Mouse (Mus musculus): ENCODE results near the gene Gm21887. TPM values are rescaled to one million over a fixed set of nuclear protein-coding genes. Genes with fewer than 3 reads are reported as not detected.
"Not testable (repeated sequence)": the region's sequence is repeated elsewhere in the genome, so short reads cannot be mapped to it uniquely, and the experiment has no call there.

The Gm21887 gene
- polyA plus RNA-seq, 1 experiment from 2014 or later, result 130 TPM

GRCm38 (mm10) chrX:170018571-170019218 lies 9.2 kb downstream of the Gm21887 start:
- WGBS, result 89% methylated on average over 66 of the region's 66 CpGs
- H3K9me3 ChIP-seq (ENCODE audit: control insufficient read depth, low read length), result peaks cover 24% of the 10 kb centered on the region
- peak; percentile 81 for ATAC-seq (ENCODE audit: low FRiP score)
- peak; percentile 30 for DNase-seq (ENCODE audit: low spot score)
- not testable (repeated sequence) for H3K9ac ChIP-seq; H3K27me3 ChIP-seq (ENCODE audit: control insufficient read depth, insufficient read depth, low read length); H3K4me3 ChIP-seq (replicated peaks; ENCODE audit: low read length); H3K4me2 ChIP-seq (replicated peaks); H3K4me1 ChIP-seq (replicated peaks; ENCODE audit: control insufficient read depth, insufficient read depth, low read length); H3K27ac ChIP-seq
- H3K36me3 ChIP-seq (replicated peaks; ENCODE audit: control insufficient read depth, insufficient read depth), result peaks cover 64% of the 10 kb centered on the region

GRCm38 (mm10) chrX:170019219-170019953 lies 9.9 kb downstream of the Gm21887 start:
- not testable (repeated sequence) for H3K4me1 ChIP-seq (replicated peaks; ENCODE audit: control insufficient read depth, insufficient read depth, low read length); H3K4me3 ChIP-seq (replicated peaks; ENCODE audit: low read length); H3K27ac ChIP-seq; H3K4me2 ChIP-seq (replicated peaks); H3K9ac ChIP-seq; H3K27me3 ChIP-seq (ENCODE audit: control insufficient read depth, insufficient read depth, low read length)
- DNase-seq (ENCODE audit: low spot score) (peak; percentile 23), ATAC-seq (ENCODE audit: low FRiP score) (peak; percentile 57)
- 84% methylated on average over 30 of the region's 30 CpGs for WGBS
- Histone ChIP-seq H3K36me3 (replicated peaks; ENCODE audit: control insufficient read depth, insufficient read depth) (peaks cover 58% of the 10 kb centered on the region), H3K9me3 (ENCODE audit: control insufficient read depth, low read length) (peaks cover 24% of the 10 kb centered on the region)

GRCm38 (mm10) chrX:170019954-170020689 lies 10.7 kb downstream of the Gm21887 start:
- Histone ChIP-seq H3K9me3 (ENCODE audit: control insufficient read depth, low read length) (peaks cover 24% of the 10 kb centered on the region), H3K36me3 (replicated peaks; ENCODE audit: control insufficient read depth, insufficient read depth) (peaks cover 58% of the 10 kb centered on the region)
- H3K4me1 ChIP-seq (replicated peaks; ENCODE audit: control insufficient read depth, insufficient read depth, low read length); H3K27ac ChIP-seq; H3K9ac ChIP-seq; H3K4me2 ChIP-seq (replicated peaks); H3K4me3 ChIP-seq (replicated peaks; ENCODE audit: low read length); H3K27me3 ChIP-seq (ENCODE audit: control insufficient read depth, insufficient read depth, low read length): not testable (repeated sequence)
- WGBS, result 55% methylated on average over 14 of the region's 14 CpGs
- ATAC-seq (ENCODE audit: low FRiP score) (peak; percentile 16; the same call in 1 of the 2 replicates), DNase-seq (ENCODE audit: low spot score) (peak; percentile 61)

DNA sequence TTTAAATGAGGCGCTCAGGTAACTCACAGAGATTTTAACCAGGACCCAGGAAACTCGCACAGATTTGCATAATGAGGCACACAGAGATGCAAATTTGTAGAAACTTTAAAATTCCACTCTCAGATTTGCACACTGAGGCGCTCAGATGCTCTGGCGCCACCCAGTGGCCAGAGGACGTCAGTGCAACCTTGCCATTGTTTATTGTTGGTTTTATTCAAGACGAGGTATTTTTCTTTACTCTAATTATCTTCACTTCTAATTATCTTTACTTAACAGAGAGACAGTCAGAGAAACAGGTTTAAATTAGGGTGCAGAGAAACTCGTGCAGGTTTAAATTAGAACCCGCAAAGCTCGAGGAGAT lies 11.2 kb downstream of the Gm21887 start:
- Histone ChIP-seq H3K36me3 (replicated peaks; ENCODE audit: control insufficient read depth, insufficient read depth) (peaks cover 58% of the 10 kb centered on the region), H3K9me3 (ENCODE audit: control insufficient read depth, low read length) (peaks cover 24% of the 10 kb centered on the region)
- H3K4me3 ChIP-seq (replicated peaks; ENCODE audit: low read length); H3K27ac ChIP-seq; H3K27me3 ChIP-seq (ENCODE audit: control insufficient read depth, insufficient read depth, low read length); H3K4me1 ChIP-seq (replicated peaks; ENCODE audit: control insufficient read depth, insufficient read depth, low read length); H3K9ac ChIP-seq; ATAC-seq (ENCODE audit: low FRiP score); H3K4me2 ChIP-seq (replicated peaks): not testable (repeated sequence)
- DNase-seq (ENCODE audit: low spot score), result peak; percentile 92
- 48% methylated on average over 9 of the region's 9 CpGs for WGBS

- H3K27ac ChIP-seq; H3K27me3 ChIP-seq (ENCODE audit: control insufficient read depth, insufficient read depth, low read length); H3K4me2 ChIP-seq (replicated peaks); ATAC-seq (ENCODE audit: low FRiP score); H3K4me3 ChIP-seq (replicated peaks; ENCODE audit: low read length); H3K9ac ChIP-seq; H3K4me1 ChIP-seq (replicated peaks; ENCODE audit: control insufficient read depth, insufficient read depth, low read length): not testable (repeated sequence)
- Histone ChIP-seq H3K36me3 (replicated peaks; ENCODE audit: control insufficient read depth, insufficient read depth) (peaks cover 53% of the 10 kb centered on the region), H3K9me3 (ENCODE audit: control insufficient read depth, low read length) (peaks cover 24% of the 10 kb centered on the region)
- DNase-seq (ENCODE audit: low spot score), result peak; percentile 23
- WGBS, result 77% methylated on average over 12 of the region's 12 CpGs
Observed at GRCm38 (mm10) chrX:170021205-170021604, 11.7 kb downstream of the Gm21887 start.

- H3K27ac ChIP-seq; H3K9ac ChIP-seq; H3K4me2 ChIP-seq (replicated peaks); H3K4me3 ChIP-seq (replicated peaks; ENCODE audit: low read length); H3K4me1 ChIP-seq (replicated peaks; ENCODE audit: control insufficient read depth, insufficient read depth, low read length); H3K27me3 ChIP-seq (ENCODE audit: control insufficient read depth, insufficient read depth, low read length): not testable (repeated sequence)
- 51% methylated on average over 15 of the region's 15 CpGs for WGBS
- Histone ChIP-seq H3K36me3 (replicated peaks; ENCODE audit: control insufficient read depth, insufficient read depth) (peaks cover 49% of the 10 kb centered on the region), H3K9me3 (ENCODE audit: control insufficient read depth, low read length) (peaks cover 24% of the 10 kb centered on the region)
- DNase-seq (ENCODE audit: low spot score) (peak; percentile 88), ATAC-seq (ENCODE audit: low FRiP score) (0 out of 2 replicates have a peak, but pooled peaks have one; percentile 25)
Observed at GRCm38 (mm10) chrX:170021750-170022461, 12.4 kb downstream of the Gm21887 start.

Other genes with a start within 250 kb of the Gm21887 start
- gene 4933400A11Rik, start 230.0 kb upstream of the Gm21887 start, polyA plus RNA-seq (2014; fragmentation: Nextera tagmentation; extraction: Ambion mirVana), result not detected in 2 replicates

All from hindbrain, embryonic 14.5 days (tissue).